Mouse (Mus musculus) natural killer cell, adult 2 months (primary cell): ENCODE data around the gene Vav2.
A peak's percentile ranks its signal among the peaks of the same experiment; 100 is the strongest.

ENCODE experiments used
- DNase-seq, 2 experiments: peaks; one replicate each; pipeline ENCODE4 v3.0.0; 2022; ENCODE audit warnings: low spot score in 2 of 2

The Vav2 gene

GRCm38 (mm10) chr2:27371450-27371849, 55.4 kb downstream of the Vav2 start:
- no peak for DNase-seq

GRCm38 (mm10) chr2:27368980-27369379, 57.9 kb downstream of the Vav2 start:
- no peak for DNase-seq

GRCm38 (mm10) chr2:27365296-27365695, 61.5 kb downstream of the Vav2 start:
- no peak for DNase-seq

GRCm38 (mm10) chr2:27361786-27362185, 65.0 kb downstream of the Vav2 start:
- no peak for DNase-seq

- no peak for DNase-seq
Observed at GRCm38 (mm10) chr2:27358461-27358860, 68.4 kb downstream of the Vav2 start.

- no peak for DNase-seq
Observed at GRCm38 (mm10) chr2:27355684-27356083, 71.1 kb downstream of the Vav2 start.

- peak in 1 of 2 experiments; percentile 30 for DNase-seq
Observed at GRCm38 (mm10) chr2:27354610-27355211, 72.1 kb downstream of the Vav2 start.

GRCm38 (mm10) chr2:27352720-27353119, 74.1 kb downstream of the Vav2 start:
- DNase-seq = no peak

GRCm38 (mm10) chr2:27350371-27350770, 76.5 kb downstream of the Vav2 start:
- DNase-seq = no peak

- no peak for DNase-seq
Observed at GRCm38 (mm10) chr2:27343984-27344453, 82.8 kb downstream of the Vav2 start.

GRCm38 (mm10) chr2:27340682-27341081, 86.2 kb downstream of the Vav2 start:
- no peak for DNase-seq

GRCm38 (mm10) chr2:27339051-27339450, 87.8 kb downstream of the Vav2 start:
- no peak for DNase-seq

GRCm38 (mm10) chr2:27337261-27337660, 89.6 kb downstream of the Vav2 start:
- no peak for DNase-seq

GRCm38 (mm10) chr2:27336600-27336999, 90.2 kb downstream of the Vav2 start:
- no peak for DNase-seq

- DNase-seq = no peak
Observed at GRCm38 (mm10) chr2:27334816-27335215, 92.0 kb downstream of the Vav2 start.

- no peak for DNase-seq
Observed at GRCm38 (mm10) chr2:27331560-27331959, 95.3 kb downstream of the Vav2 start.

GRCm38 (mm10) chr2:27330446-27330845, 96.4 kb downstream of the Vav2 start:
- no peak for DNase-seq

GRCm38 (mm10) chr2:27329386-27330060, 97.3 kb downstream of the Vav2 start:
- DNase-seq = no peak

- no peak for DNase-seq
Observed at GRCm38 (mm10) chr2:27328613-27329041, 98.2 kb downstream of the Vav2 start.

- DNase-seq = no peak
Observed at GRCm38 (mm10) chr2:27327886-27328285, 98.9 kb downstream of the Vav2 start.

GRCm38 (mm10) chr2:27327076-27327475, 99.8 kb downstream of the Vav2 start:
- DNase-seq = peak in 1 of 2 experiments; percentile 16

- no peak for DNase-seq
Observed at GRCm38 (mm10) chr2:27326357-27326756, 100.5 kb downstream of the Vav2 start.

GRCm38 (mm10) chr2:27324690-27325089, 102.1 kb downstream of the Vav2 start:
- no peak for DNase-seq
